Mouse (Mus musculus): ENCODE data around the gene Dpf2.

- TF ChIP-seq CTCF (IDR thresholded peaks at IDR 0.05; ENCODE audit: low read depth, low read length) (no peak), TAL1 (conservative IDR thresholded peaks at IDR 0.05; ENCODE audit: low read depth, low read length) (no peak), POLR2AphosphoS5 (IDR thresholded peaks at IDR 0.05; ENCODE audit: insufficient replicate concordance, low read depth, low read length) (no peak), GATA1 (IDR thresholded peaks at IDR 0.05; ENCODE audit: borderline replicate concordance, low read length) (no peak)
Observed at GRCm38 (mm10) chr19:5954031-5954710, 41.4 kb upstream of the Dpf2 start.

Data from G1E (cell line).